Mouse (Mus musculus): ENCODE data around the gene Pex26.

- TF ChIP-seq CTCF (conservative IDR thresholded peaks at IDR 0.05; ENCODE audit: insufficient read depth, insufficient read length, low read depth, low read length) (0 out of 2 replicates have a peak, but pooled peaks have one; percentile 4), POLR2A (IDR thresholded peaks at IDR 0.05; ENCODE audit: low read depth, low read length) (no peak)
Measured at GRCm38 (mm10) chr6:121245127-121246036, 61.9 kb downstream of the Pex26 start, which contains the start of gene Usp18.
